Mouse (Mus musculus): ENCODE results near the gene Klk1b1.
"Not testable (repeated sequence)": the region's sequence is repeated elsewhere in the genome, so short reads cannot be mapped to it uniquely, and the experiment has no call there.

Gene Klk1b1

DNA sequence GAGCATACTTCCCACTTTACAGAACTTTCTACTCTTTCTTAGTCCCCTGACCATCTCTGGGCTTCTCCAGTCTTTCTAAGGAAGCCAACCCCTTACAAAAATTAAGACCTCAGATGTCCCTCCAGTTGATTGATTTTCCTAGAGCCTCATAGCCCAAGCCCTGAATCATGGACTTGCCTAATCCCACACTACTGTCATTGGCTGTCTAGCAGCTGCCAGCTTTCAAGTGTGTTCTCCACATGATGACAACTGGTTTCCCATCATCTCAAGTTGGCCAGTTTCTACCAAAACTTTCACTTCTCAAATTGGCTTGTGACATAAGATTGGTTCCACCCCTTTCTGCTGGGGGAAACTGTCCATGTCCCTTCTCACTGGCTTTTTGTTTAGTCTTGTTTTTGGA is 38.3 kb downstream of the Klk1b1 start:
- DNase-seq (ENCODE audit: low spot score): no peak

DNA sequence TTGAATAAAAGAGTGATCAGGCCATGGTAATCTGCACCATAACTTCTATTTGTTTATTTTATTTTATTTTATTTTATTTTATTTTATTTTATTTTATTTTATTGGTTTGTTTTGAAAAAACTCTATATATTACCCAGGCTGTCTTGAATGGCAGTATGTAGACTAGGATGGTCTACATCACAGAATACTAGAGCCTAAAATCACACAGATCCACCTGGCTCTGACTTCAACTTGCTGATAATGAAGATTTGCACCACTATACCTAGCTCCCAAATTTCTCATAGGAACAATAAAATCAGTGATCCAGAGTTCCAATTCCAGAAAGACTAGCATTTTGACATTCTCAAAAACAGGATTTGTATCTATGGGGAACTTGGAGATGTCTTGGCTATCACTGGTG is 45.3 kb downstream of the Klk1b1 start, which contains the start of gene Klk1b26:
Gene Klk1b26 (plus strand): TSS at position 301 of the 400 bp plus-strand sequence.
- not testable (repeated sequence) for DNase-seq (ENCODE audit: low spot score)

DNA sequence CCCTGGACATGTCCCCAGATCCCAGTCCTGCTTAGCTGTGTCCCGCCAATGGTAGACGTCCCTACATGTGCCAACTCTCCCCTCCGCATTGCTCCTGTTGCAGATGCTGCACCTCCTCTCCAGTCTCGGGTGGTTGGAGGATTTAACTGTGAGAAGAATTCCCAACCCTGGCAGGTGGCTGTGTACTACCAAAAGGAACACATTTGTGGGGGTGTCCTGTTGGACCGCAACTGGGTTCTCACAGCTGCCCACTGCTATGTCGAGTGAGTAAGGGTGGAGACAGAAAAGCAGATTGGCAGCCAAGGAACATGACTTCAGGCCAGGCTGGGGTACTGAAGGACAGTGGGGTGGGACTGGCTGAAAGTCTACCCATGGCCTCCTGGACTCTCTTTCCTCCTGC is 48.1 kb downstream of the Klk1b1 start:
- DNase-seq (ENCODE audit: low spot score): not testable (repeated sequence)

DNA sequence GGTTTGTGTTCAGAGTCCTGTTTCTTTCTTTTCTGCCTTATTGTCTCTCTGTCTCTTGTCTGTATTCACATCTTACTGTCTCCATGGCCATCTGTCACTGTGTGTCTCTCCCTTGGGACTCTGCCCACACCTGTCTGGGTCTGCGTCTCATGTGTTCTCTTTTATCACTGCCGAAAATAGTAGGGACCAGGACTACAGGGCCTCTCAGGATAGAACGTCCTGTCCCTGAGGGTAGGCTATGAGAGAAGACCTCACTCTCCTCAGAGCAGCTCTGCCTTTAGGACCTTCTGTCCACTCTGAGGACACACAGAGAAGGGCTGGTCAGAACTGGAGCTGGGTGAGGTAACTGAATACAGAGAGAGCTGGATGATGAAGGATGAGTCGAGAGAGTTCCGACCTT is 48.5 kb downstream of the Klk1b1 start:
- no peak for DNase-seq (ENCODE audit: low spot score)
